Mouse (Mus musculus) inflammation-experienced regulatory T-cells, adult 6 months (primary cell): Measurements from ENCODE around the gene Sh3bp5l. TPM values are rescaled to one million over a fixed set of nuclear protein-coding genes. Genes with fewer than 3 reads are reported as not detected.

ENCODE experiments used
- ATAC-seq: one replicate; pipeline ENCODE4 v1.8.0; 2017
- polyA plus RNA-seq, 3 experiments: library from polyadenylated mRNA; unstranded; fragments of 100-300 nt; shearing (Covaris generic); gene quantifications; one replicate each; pipeline ENCODE4 v1.2.1; 2017

The Sh3bp5l gene
- polyA plus RNA-seq, 3 experiments from 2014 or later = 5.1 to 7.9 (median 6.8) TPM

DNA sequence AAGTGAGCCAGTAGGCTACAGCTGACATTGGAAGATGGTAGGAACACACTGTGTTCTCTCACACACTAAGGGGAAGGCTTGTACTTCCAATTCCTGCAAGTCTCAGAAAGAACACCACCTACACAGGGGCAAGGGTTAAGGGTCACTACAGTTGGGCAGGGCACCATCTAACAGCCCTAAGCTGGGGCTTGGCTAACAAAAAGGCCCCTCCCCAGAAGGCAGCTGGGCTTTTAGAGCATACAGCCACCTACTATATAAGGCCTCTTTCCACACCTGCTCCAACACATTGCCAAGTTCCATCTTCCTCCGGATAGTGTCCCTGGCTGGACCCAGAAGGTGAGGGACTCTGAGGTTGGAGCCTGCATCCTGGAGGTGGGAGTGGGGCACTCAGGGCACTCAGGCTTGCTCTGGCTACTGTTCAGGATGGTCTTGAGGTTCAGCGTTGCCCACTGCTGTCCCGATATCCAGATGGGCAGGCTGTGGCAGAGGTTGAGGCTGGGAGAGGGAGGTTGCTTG is 48.3 kb downstream of the Sh3bp5l start, which contains the start of gene Lypd8:
TSS of gene Lypd8 (plus strand) at position 281 of the 516 bp plus-strand sequence.
- ATAC-seq = no peak

GRCm38 (mm10) chr11:58379516-58379915 is 49.0 kb downstream of the Sh3bp5l start:
- ATAC-seq = no peak

DNA sequence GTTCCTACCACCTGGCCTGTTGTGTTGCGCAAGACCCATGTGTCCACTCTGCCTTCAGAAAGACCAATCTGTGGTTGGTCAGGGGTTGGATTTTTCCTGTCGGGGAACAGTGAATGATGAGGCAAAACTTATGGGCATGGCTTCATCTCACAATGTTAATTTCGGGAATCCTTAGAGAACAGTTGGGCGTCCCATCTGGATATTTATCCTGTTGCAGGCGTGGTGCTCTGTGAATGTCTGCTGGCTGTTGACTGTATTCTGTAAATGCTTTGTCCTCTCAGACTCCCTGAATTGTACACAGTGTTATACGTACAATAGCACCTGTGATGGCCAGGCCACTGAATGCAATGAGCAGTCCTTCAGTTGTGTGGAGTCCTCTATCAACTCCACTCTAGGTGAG is 51.9 kb downstream of the Sh3bp5l start:
- no peak for ATAC-seq

Other genes with a start within 250 kb of the Sh3bp5l start
- under 1 TPM in 1 of 3 experiments, not detected in 2; 0.62 TPM for gene Gm12248, start 237.6 kb upstream of the Sh3bp5l start, polyA plus RNA-seq
- 10 to 100 TPM; 78.6 to 90.1 (median 89.4) TPM for gene Cnot8, start 226.6 kb upstream of the Sh3bp5l start, polyA plus RNA-seq
- 1 to 10 TPM; 5.7 to 6.4 (median 5.9) TPM for gene Gemin5, start 162.2 kb upstream of the Sh3bp5l start, polyA plus RNA-seq
- 10 to 100 TPM; 58.3 to 73.6 (median 64.8) TPM for gene Mrpl22, start 159.1 kb upstream of the Sh3bp5l start, polyA plus RNA-seq
- 100 to 1,000 TPM; 300 to 422 (median 383) TPM for gene Igtp, start 131.2 kb upstream of the Sh3bp5l start, polyA plus RNA-seq
- 10 to 100 TPM; 47.5 to 49.5 (median 48.5) TPM for gene Irgm2, start 131.1 kb upstream of the Sh3bp5l start, polyA plus RNA-seq
- gene 4930438A08Rik, start 55.9 kb upstream of the Sh3bp5l start, polyA plus RNA-seq = not detected
- 10 to 100 TPM in 1 of 3 experiments, 1 to 10 TPM in 2; 7.6 to 10.2 (median 7.8) TPM for gene Zfp692, start 23.7 kb upstream of the Sh3bp5l start, polyA plus RNA-seq
- gene Zfp672, start 385 bp upstream of the Sh3bp5l start, polyA plus RNA-seq = 10 to 100 TPM; 40.5 to 41.4 (median 41.1) TPM
- gene Lypd8, start 48.3 kb downstream of the Sh3bp5l start, polyA plus RNA-seq = not detected
- gene 1810065E05Rik, start 90.4 kb downstream of the Sh3bp5l start, polyA plus RNA-seq = not detected
- not detected for gene Gm12253, start 101.8 kb downstream of the Sh3bp5l start, polyA plus RNA-seq
- not detected for gene Lypd9, start 122.2 kb downstream of the Sh3bp5l start, polyA plus RNA-seq
- gene Olfr30, start 131.5 kb downstream of the Sh3bp5l start, polyA plus RNA-seq = not detected
- gene Olfr332, start 161.8 kb downstream of the Sh3bp5l start, polyA plus RNA-seq = under 1 TPM in 1 of 3 experiments, not detected in 2; 0.13 TPM
- gene Olfr331, start 171.8 kb downstream of the Sh3bp5l start, polyA plus RNA-seq = not detected
- not detected for gene Olfr330, start 204.1 kb downstream of the Sh3bp5l start, polyA plus RNA-seq
- not detected for gene Olfr329-ps, start 215.7 kb downstream of the Sh3bp5l start, polyA plus RNA-seq
- gene Olfr328, start 224.9 kb downstream of the Sh3bp5l start, polyA plus RNA-seq = not detected
- under 1 TPM in 1 of 3 experiments, not detected in 2; 0.26 TPM for gene Olfr224, start 239.8 kb downstream of the Sh3bp5l start, polyA plus RNA-seq
- gene Olfr325, start 247.0 kb downstream of the Sh3bp5l start, polyA plus RNA-seq = not detected